Mouse (Mus musculus): ENCODE results near the gene Gmps. TPM values are rescaled to one million over a fixed set of nuclear protein-coding genes. Genes with fewer than 3 reads are reported as not detected.

Gmps gene
- polyA plus RNA-seq, 1 experiment from 2014 or later: 46.4 TPM

DNA sequence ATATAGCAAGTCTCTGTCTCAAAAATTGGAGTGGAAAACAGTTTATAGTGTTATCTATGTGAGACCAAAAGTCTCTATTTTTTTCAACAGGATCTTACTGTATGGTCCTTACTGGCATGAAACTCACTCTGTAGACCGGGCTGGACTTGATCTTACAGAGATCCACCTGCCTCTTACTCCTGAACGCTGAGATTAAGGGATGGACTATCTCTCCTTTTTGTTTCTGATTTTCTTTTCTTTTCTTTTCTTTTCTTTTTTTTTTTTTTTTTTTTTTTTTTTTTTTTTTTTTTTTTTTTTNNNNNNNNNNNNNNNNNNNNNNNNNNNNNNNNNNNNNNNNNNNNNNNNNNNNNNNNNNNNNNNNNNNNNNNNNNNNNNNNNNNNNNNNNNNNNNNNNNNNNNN, 10.0 kb upstream of the Gmps start:
- WGBS: 81% methylated on average over 2 of the region's 2 CpGs
- Histone ChIP-seq H3K36me3 (ENCODE audit: insufficient read depth, low read length) (no peaks in the 10 kb centered on the region), H3K27me3 (ENCODE audit: insufficient read depth, low read length) (peaks cover 5% of the 10 kb centered on the region; the same call in 1 of the 2 replicates), H3K4me2 (replicated peaks; ENCODE audit: low read depth, low read length) (no peak overlapping the region), H3K9ac (replicated peaks; ENCODE audit: low read length) (no peak overlapping the region), H3K27ac (ENCODE audit: low read length) (no peak overlapping the region), H3K4me1 (ENCODE audit: insufficient read depth, low read length) (peaks cover 12% of the 10 kb centered on the region), H3K4me3 (ENCODE audit: low read length) (no peak overlapping the region), H3K9me3 (ENCODE audit: low read length) (no peaks in the 10 kb centered on the region)
- no peak for ATAC-seq (ENCODE audit: low FRiP score, low TSS enrichment)

DNA sequence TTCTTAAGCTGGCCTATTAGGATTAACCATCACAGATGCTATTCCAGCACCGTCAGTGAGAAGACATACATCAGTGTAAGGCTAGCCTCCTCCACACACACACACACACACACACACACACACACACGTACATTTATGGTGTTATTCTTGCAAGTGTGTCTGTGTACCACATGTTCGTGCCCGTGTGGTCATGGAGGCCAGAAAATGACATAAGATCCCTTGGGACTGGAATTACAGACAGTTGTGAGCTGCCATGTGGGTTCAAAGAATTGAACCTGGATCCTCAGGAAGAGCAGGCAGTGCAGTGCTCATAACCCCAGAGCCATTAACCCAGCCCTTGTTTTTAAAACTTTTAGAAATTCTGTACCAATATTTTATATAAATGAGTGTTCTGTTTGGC, 2.0 kb downstream of the Gmps start:
- Histone ChIP-seq H3K4me2 (replicated peaks; ENCODE audit: low read depth, low read length) (peak overlapping the region; percentile 76; the same call in 1 of the 2 replicates), H3K4me1 (ENCODE audit: insufficient read depth, low read length) (peaks cover 22% of the 10 kb centered on the region), H3K4me3 (ENCODE audit: low read length) (peak overlapping the region; percentile 97; the same call in 1 of the 2 replicates), H3K27me3 (ENCODE audit: insufficient read depth, low read length) (no peaks in the 10 kb centered on the region), H3K36me3 (ENCODE audit: insufficient read depth, low read length) (peaks cover 14% of the 10 kb centered on the region), H3K9ac (replicated peaks; ENCODE audit: low read length) (no peak overlapping the region), H3K27ac (ENCODE audit: low read length) (no peak overlapping the region), H3K9me3 (ENCODE audit: low read length) (no peaks in the 10 kb centered on the region)
- no peak for ATAC-seq (ENCODE audit: low FRiP score, low TSS enrichment)
- 59% methylated on average over 4 of the region's 4 CpGs for WGBS

DNA sequence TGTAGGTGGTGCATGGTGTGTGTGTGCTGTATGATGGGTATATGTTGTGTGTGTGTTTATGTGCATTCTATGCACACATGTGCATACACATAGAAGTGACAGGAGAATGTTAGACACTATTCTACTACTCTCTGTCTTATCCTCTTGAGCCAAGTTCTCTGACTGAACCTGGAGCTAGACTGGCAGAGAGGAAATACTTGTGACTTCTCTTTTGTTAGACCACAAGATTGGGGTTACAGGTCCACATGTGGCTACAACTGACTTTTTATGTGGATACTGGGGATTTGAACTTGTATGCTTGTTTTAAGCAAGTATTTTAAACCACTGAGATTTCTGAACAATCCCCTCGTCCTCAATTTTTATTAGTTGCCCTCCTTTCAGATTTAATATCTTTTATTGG, 10.8 kb downstream of the Gmps start:
- no peak overlapping the region for H3K4me2 ChIP-seq (replicated peaks; ENCODE audit: low read depth, low read length)
- no peak overlapping the region for H3K27ac ChIP-seq (ENCODE audit: low read length)
- no peaks in the 10 kb centered on the region for H3K9me3 ChIP-seq (ENCODE audit: low read length)
- H3K4me1 ChIP-seq (ENCODE audit: insufficient read depth, low read length): no peaks in the 10 kb centered on the region
- no peaks in the 10 kb centered on the region for H3K27me3 ChIP-seq (ENCODE audit: insufficient read depth, low read length)
- peaks cover 47% of the 10 kb centered on the region for H3K36me3 ChIP-seq (ENCODE audit: insufficient read depth, low read length)
- 79% methylated on average over 1 of the region's 1 CpGs for WGBS
- H3K9ac ChIP-seq (replicated peaks; ENCODE audit: low read length): no peak overlapping the region
- no peak overlapping the region for H3K4me3 ChIP-seq (ENCODE audit: low read length)
- ATAC-seq (ENCODE audit: low FRiP score, low TSS enrichment): no peak

DNA sequence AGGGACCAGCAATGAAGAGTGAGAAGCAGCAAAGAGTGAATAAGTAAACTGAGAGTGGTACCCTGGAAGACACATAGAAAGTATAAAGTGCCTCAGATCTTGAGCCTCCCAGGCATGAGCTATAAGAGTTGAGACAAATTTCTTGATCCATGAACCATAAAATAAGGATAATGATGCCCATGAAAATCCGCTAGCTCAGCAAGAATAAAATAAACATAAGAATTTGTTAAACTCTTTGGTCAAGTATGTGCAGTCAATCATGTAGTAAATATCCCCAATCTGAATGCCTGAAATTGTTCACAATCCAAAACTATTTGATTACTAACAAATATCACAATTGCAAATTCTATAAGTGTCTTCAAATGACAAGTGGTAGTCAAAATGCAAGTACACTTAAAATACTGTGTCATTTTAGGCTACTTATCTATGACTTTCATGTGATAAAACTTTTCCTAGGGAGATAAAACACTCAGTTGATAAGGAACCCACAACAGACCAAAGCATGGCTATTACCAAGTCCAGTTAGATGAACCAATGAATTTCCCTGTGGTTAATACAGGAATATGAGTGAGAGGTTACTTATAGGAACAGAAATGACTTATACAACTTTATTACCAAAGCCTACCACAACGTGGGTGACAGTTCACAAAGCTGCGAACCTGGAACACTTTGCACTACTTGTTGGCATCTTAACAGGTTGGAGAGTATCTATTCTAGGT, 13.0 kb downstream of the Gmps start:
- peaks cover 49% of the 10 kb centered on the region for H3K36me3 ChIP-seq (ENCODE audit: insufficient read depth, low read length)
- WGBS: 89% methylated on average over 3 of the region's 3 CpGs

DNA sequence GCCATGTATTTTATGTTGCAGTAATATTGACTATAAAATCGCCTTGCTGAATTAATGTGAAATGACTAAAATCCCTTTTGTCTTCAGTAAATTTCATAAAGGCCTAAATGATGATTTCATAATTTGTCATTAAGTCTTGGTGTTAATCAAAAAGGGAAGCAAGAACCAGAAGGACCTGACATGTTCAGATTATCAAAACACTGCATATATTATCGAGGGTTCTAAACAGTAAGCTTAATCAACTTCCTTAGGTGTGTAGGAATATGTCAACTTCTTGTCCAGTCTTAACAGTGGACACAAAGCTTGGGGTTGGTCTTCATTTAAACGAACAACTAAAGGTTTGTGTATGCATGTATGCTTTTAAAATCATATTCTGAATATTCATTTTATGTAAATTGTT, 45.5 kb downstream of the Gmps start:
- Histone ChIP-seq H3K27ac (ENCODE audit: low read length) (no peak overlapping the region), H3K4me3 (ENCODE audit: low read length) (no peak overlapping the region), H3K4me2 (replicated peaks; ENCODE audit: low read depth, low read length) (no peak overlapping the region), H3K9ac (replicated peaks; ENCODE audit: low read length) (no peak overlapping the region), H3K27me3 (ENCODE audit: insufficient read depth, low read length) (no peaks in the 10 kb centered on the region), H3K4me1 (ENCODE audit: insufficient read depth, low read length) (no peaks in the 10 kb centered on the region), H3K9me3 (ENCODE audit: low read length) (peaks cover 3% of the 10 kb centered on the region; the same call in 1 of the 2 replicates), H3K36me3 (ENCODE audit: insufficient read depth, low read length) (peaks cover 7% of the 10 kb centered on the region)
- ATAC-seq (ENCODE audit: low FRiP score, low TSS enrichment): no peak
- WGBS: 90% methylated on average over 3 of the region's 3 CpGs

More for the DNA sequence above, 13.0 kb downstream of the Gmps start:
- H3K27me3 ChIP-seq (ENCODE audit: insufficient read depth, low read length): no peaks in the 10 kb centered on the region
- no peak overlapping the region for H3K4me3 ChIP-seq (ENCODE audit: low read length)
- H3K9ac ChIP-seq (replicated peaks; ENCODE audit: low read length): no peak overlapping the region
- no peak overlapping the region for H3K4me2 ChIP-seq (replicated peaks; ENCODE audit: low read depth, low read length)
- no peak for ATAC-seq (ENCODE audit: low FRiP score, low TSS enrichment)
- no peaks in the 10 kb centered on the region for H3K9me3 ChIP-seq (ENCODE audit: low read length)
- H3K27ac ChIP-seq (ENCODE audit: low read length): no peak overlapping the region
- H3K4me1 ChIP-seq (ENCODE audit: insufficient read depth, low read length): no peaks in the 10 kb centered on the region

DNA sequence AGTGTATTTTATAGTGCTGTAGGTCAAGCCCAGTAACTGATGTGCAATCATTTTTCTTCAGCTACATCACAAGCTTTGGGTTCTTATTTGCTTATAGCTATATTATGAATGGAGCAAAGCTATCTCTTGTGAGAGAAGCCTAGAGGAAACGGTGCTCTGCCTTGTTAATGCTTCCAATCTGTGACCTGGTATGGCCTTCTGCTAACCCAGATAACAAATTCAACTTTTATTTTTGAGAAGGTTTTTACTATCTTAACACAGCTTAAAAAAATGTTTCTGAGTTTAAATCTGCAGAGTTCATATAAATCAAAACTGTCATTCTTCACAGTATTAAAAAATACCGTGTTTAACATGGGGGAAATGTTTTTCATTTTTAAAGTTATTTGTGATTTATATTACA, 46.0 kb downstream of the Gmps start:
- H3K4me3 ChIP-seq (ENCODE audit: low read length): no peak overlapping the region
- 79% methylated on average over 2 of the region's 2 CpGs for WGBS

DNA sequence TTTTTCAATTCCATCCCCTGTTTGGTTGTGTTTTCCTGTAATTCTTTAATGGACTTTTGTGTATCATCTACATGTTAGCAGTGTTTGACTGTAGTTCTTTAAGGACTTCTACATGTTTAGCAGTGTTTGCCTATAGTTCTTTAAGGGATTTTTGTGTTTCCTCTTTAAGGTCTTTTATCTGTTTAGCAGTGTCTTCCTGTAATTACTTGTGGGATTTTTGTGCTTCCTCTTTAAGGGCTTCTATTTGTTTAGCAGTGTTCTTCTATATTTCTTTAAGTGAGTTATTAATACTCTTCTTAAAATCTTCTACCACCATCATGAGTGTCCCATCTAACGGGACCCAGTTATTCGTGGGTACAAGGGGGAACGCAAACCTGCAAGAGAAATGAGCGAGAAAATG, 53.9 kb downstream of the Gmps start:
- Histone ChIP-seq H3K27me3 (ENCODE audit: insufficient read depth, low read length) (no peaks in the 10 kb centered on the region), H3K4me2 (replicated peaks; ENCODE audit: low read depth, low read length) (no peak overlapping the region), H3K9ac (replicated peaks; ENCODE audit: low read length) (no peak overlapping the region), H3K4me1 (ENCODE audit: insufficient read depth, low read length) (no peaks in the 10 kb centered on the region), H3K36me3 (ENCODE audit: insufficient read depth, low read length) (no peaks in the 10 kb centered on the region), H3K27ac (ENCODE audit: low read length) (no peak overlapping the region), H3K9me3 (ENCODE audit: low read length) (no peaks in the 10 kb centered on the region; the same call in 1 of the 2 replicates), H3K4me3 (ENCODE audit: low read length) (no peak overlapping the region)
- ATAC-seq (ENCODE audit: low FRiP score, low TSS enrichment): no peak
- 93% methylated on average over 4 of the region's 4 CpGs for WGBS

More for the DNA sequence above, 46.0 kb downstream of the Gmps start:
- no peaks in the 10 kb centered on the region for H3K4me1 ChIP-seq (ENCODE audit: insufficient read depth, low read length)
- H3K9ac ChIP-seq (replicated peaks; ENCODE audit: low read length): no peak overlapping the region
- no peak overlapping the region for H3K27ac ChIP-seq (ENCODE audit: low read length)
- peaks cover 7% of the 10 kb centered on the region for H3K36me3 ChIP-seq (ENCODE audit: insufficient read depth, low read length)
- H3K27me3 ChIP-seq (ENCODE audit: insufficient read depth, low read length): no peaks in the 10 kb centered on the region
- no peak for ATAC-seq (ENCODE audit: low FRiP score, low TSS enrichment)
- H3K4me2 ChIP-seq (replicated peaks; ENCODE audit: low read depth, low read length): no peak overlapping the region
- H3K9me3 ChIP-seq (ENCODE audit: low read length): peaks cover 3% of the 10 kb centered on the region; the same call in 1 of the 2 replicates

DNA sequence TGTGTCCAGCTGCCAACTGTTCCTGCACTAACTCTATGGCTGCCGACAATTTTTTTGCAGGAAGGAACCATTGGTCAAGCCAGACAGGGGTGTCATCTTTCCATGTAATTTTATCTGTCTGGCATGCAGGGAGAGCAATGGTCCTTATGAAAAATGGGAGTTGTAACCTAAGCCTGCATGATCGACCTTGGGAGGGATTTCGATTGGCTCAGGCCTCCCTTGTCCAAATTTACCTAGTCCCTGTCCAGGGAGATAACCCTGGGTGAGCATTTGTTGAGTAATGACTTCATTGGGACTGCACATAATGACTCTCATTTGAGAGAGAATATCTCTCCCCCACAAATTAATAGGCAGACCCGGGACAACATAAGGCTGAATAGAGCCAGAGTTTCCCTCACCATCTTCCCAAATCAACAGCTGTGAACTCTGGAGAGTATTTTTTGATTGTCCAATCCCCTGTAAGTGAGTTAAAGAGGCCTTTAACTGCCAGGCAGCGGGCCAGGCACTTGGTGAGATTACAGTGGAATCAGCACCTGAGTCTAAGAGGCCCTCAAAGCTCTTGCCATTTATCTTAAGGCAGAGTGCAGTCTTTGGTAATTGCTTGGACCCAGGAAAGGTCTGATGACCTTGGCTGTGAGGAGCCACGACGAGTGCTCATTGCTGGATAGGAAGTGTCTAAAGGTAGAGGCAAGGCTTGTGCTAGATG, 62.4 kb downstream of the Gmps start:
- no peak overlapping the region for H3K4me2 ChIP-seq (replicated peaks; ENCODE audit: low read depth, low read length)
- no peak overlapping the region for H3K9ac ChIP-seq (replicated peaks; ENCODE audit: low read length)
- no peaks in the 10 kb centered on the region for H3K27me3 ChIP-seq (ENCODE audit: insufficient read depth, low read length)
- WGBS: 66% methylated on average over 7 of the region's 7 CpGs
- no peak overlapping the region for H3K27ac ChIP-seq (ENCODE audit: low read length)
- H3K4me1 ChIP-seq (ENCODE audit: insufficient read depth, low read length): no peaks in the 10 kb centered on the region
- no peaks in the 10 kb centered on the region for H3K9me3 ChIP-seq (ENCODE audit: low read length)
- no peak for ATAC-seq (ENCODE audit: low FRiP score, low TSS enrichment)
- no peak overlapping the region for H3K4me3 ChIP-seq (ENCODE audit: low read length)
- no peaks in the 10 kb centered on the region for H3K36me3 ChIP-seq (ENCODE audit: insufficient read depth, low read length)

DNA sequence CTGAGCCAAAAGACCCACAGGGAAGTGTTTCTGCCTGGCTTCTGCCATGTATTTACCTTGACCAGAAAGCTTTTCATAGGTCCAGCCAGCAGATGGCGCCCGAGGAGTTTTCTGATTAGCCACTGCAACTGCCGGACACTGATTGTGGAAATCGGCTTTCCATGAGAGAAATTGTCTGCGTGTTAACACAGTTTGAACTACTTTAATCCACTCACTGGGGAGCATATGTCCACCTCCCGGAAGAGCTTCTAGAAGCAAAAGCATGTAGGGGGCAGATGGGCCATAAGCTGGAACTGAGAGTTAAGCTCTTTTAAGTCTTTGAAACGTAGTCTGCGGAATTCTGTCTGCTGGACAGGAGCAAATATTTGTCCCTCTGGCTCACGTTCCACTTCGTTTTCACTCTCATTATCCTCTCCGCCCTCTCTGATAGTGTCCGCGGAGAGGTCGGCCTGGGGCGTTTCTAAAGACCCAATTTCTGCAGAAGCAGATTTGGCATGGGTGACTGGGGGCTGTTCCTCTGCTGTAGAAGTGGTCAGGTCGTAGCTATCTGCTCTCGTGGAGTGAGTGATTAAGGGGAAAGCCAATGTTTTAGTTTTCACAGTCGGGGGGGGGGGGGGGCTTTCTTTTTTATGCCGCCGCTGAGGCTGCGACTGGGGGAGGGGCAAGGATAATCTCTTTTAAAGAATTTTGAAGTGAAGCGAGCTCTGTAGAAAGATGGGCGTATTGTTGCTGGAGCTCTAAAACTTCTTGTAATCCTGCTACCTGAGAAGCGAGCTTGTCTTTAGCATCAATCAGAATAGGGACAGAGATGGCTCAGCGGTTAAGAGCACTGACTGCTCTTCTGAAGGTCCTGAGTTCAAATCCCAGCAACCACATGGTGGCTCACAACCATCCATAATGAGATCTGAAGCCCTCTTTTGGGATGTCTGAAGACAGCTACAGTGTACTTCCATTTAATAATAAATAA, 64.2 kb downstream of the Gmps start:
- no peaks in the 10 kb centered on the region for H3K9me3 ChIP-seq (ENCODE audit: low read length)
- H3K4me1 ChIP-seq (ENCODE audit: insufficient read depth, low read length): no peaks in the 10 kb centered on the region
- no peaks in the 10 kb centered on the region for H3K36me3 ChIP-seq (ENCODE audit: insufficient read depth, low read length)
- peak overlapping the region; percentile 37; the same call in 1 of the 2 replicates for H3K27ac ChIP-seq (ENCODE audit: low read length)
- peak; percentile 91 for ATAC-seq (ENCODE audit: low FRiP score, low TSS enrichment)
- WGBS: 14% methylated on average over 25 of the region's 25 CpGs
- peak overlapping the region; percentile 66 for H3K9ac ChIP-seq (replicated peaks; ENCODE audit: low read length)
- no peaks in the 10 kb centered on the region for H3K27me3 ChIP-seq (ENCODE audit: insufficient read depth, low read length)
- H3K4me2 ChIP-seq (replicated peaks; ENCODE audit: low read depth, low read length): peak overlapping the region; percentile 67
- H3K4me3 ChIP-seq (ENCODE audit: low read length): peak overlapping the region; percentile 44

All from kidney, embryonic 16.5 days (tissue).